Mouse (Mus musculus) thymus, postnatal 36 days (tissue): ENCODE data around the gene Rbpj.

ENCODE experiments used
- DNase-seq, 2 experiments: peaks; one replicate each; pipeline ENCODE4 v3.0.0; 2022; ENCODE audit warnings: mixed read lengths in 2 of 2

Gene Rbpj

DNA sequence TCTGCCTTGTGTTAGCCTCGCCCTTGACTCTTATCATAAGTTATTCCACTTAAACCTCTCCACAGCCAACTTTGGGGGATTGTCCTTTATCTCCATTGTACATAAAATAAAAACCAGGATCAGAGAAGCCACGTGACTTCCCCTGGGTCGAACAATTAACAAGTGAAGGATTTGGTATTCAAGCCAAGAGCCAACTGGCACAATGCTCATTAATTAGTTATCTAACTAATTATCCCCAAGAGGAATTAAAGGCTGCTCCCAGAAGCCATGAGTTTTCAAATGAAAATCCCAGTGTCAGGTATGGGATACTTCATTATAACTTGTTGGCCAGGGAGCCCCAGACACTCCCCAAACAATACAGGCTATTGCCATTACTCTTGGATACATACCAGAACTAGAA lies 218.0 kb downstream of the Rbpj start:
- DNase-seq, result no peak

- DNase-seq, result no peak
These were observed 218.5 kb downstream of the Rbpj start for GRCm38 (mm10) chr5:53684417-53684816.

- DNase-seq, result no peak
These were observed 219.7 kb downstream of the Rbpj start for GRCm38 (mm10) chr5:53685623-53686022.

- no peak for DNase-seq
These were observed 220.4 kb downstream of the Rbpj start for GRCm38 (mm10) chr5:53686379-53686778.

DNA sequence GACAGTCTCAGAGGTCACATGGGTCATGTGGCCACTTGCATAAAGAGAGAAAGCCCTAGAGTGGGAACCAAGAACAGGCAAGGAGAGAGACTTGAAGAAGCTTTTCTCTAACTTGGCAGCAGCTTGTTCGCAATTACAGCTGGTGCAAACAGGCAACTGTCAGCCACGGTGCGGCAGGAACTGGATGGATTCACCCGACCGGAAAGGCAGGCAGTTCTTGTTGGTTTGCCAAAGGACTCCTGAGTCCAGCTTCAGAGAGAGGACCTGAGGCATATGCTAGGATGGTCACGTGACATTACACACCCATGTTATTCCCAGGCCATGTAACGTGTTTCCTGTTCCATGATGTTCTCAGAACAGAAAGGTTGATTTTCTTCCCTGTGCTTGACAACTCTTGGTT lies 222.4 kb downstream of the Rbpj start:
- DNase-seq, result no peak

DNA sequence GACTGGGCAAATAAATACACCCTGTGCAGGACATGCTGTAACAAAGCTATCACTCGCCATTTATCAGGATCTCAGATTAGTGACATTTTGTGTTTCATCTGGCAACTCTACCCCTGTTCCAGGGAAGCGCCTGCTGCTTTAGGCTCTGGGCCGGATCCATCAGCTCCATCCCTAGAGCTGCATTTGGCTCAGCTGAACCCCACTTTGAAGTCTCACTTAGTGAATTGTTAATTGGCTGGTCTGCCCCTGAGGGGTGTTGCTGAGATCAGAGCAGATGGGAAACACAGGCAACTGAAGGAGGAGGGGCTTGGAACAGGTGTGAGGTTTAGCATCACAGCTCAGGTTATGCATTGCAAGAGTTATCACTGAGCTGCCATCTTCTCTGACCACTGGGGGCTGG lies 225.6 kb downstream of the Rbpj start:
- DNase-seq, result no peak

DNA sequence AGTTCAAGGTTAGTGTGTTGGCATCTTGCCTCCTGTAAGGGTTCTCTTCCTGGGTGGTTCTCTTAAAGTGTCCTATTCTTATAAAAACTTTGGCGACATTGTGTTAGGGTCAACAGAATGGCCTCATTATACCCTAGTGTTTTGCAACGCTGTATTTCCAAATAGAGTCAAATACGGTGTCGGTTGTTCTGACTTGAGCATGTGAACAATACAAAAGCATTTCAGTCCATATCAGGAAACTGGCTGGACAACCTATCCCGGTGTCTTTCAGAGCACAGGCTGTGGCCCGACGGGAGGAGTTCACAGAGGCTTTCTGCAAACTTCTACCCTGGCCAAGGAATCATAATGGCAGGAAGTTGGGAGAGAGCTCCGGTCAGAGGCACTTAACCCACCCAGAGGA lies 226.1 kb downstream of the Rbpj start:
- no peak for DNase-seq

DNA sequence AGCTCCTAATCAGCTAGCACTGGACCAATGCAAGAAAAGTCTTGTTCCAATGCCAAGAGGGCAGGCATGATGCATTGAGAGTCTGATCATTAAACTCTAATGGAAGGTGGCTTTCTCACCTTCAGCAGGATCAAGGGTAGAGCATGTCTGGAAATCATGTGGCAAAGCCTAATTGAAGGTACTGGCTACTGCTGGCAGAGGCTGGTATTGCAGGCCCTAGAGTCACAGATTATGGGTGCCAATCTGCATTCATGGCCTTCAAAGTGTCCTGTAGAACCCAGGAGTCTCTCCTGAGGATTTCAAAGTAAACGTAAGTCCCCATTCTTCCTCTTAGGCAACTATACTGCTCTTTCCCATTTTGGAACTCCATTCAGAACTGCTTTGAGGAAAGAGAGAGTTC lies 226.7 kb downstream of the Rbpj start:
- DNase-seq, result no peak

GRCm38 (mm10) chr5:53696701-53697100 lies 230.7 kb downstream of the Rbpj start:
- DNase-seq, result no peak

DNA sequence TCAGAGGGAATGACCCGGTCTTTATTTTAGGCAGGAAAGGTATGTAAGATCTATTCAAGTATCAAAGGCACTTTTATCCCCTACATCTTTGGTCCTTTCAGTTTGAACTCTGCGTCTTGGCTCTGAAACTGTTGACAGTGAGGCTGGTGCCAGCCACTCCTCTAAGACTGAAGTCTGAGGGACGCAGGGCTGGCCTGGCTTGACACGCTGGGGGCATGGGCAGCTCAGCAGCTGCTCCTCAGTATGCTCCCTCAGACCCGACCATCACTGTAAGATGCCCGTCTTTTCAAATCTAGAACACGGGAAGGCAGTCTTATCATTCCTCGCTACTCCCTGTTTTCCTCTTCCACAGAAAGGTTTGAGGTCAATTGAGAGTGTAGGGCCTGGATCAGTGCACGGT lies 231.8 kb downstream of the Rbpj start:
- DNase-seq, result no peak

DNA sequence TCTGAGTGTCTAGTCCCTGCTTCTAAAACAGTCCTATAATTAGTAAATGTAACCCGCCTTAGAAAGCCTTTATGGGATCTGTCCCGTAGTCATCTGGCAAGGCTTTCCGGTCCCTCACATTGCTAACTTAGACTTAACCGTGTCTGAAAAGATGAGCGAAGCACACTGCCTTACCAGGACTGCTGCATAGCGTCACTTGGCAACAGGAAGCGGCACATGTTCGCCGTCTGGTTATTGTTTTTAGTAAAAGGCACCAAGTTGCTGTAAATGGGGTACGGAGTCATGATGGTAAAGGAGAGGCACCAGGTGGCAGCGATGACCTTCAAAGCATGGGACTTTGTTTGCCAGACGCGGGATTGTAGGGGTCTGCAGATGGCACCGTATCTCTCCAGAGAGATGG lies 236.7 kb downstream of the Rbpj start:
- DNase-seq, result no peak
